Mouse (Mus musculus): ENCODE data around the gene Ptprg. TPM values are rescaled to one million over a fixed set of nuclear protein-coding genes. Genes with fewer than 3 reads are reported as not detected.

Gene Ptprg
- polyA plus RNA-seq, 1 experiment from 2014 or later, result not detected

GRCm38 (mm10) chr14:12161738-12162310 lies 608.5 kb downstream of the Ptprg start:
- no peaks in the 10 kb centered on the region for H3K79me2 ChIP-seq (ENCODE audit: inconsistent target)
- no peak overlapping the region for H3K27ac ChIP-seq
- H3K4me3 ChIP-seq (ENCODE audit: inconsistent target), result no peak overlapping the region
- no peaks in the 10 kb centered on the region for H3K36me3 ChIP-seq (ENCODE audit: inconsistent target)
- 90% methylated on average over 14 of the region's 14 CpGs for WGBS (ENCODE audit: missing documents)

DNA sequence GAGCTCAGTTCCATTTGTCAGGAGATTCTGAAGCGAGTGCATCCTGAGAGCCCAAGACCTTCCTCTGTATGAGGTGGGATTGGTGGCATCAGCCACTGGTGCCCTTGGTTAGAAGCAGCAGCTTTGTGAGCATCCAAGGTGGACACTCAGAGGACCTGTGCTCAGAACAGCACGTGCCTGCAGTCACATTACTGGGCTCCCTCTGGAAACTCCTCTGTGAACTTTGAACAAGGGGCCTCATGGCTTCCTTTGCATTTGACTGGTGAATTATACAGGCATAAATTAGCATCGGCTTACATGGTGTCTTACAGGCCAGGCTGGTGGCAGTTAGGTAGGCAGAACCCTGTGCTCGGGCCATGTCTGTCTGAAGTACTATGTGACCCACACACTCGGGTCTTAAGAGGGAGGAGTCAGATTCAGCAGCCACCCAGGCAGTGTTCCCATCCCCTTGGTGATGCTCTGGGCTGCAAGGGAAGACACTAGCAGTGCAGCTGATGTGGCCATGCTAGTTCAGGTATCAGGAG lies 609.1 kb downstream of the Ptprg start:
- 89% methylated on average over 5 of the region's 5 CpGs for WGBS (ENCODE audit: missing documents)
- no peak overlapping the region for H3K4me3 ChIP-seq (ENCODE audit: inconsistent target)
- no peaks in the 10 kb centered on the region for H3K36me3 ChIP-seq (ENCODE audit: inconsistent target)
- no peak overlapping the region for H3K27ac ChIP-seq
- no peaks in the 10 kb centered on the region for H3K79me2 ChIP-seq (ENCODE audit: inconsistent target)

- WGBS (ENCODE audit: missing documents), result 82% methylated on average over 4 of the region's 4 CpGs
- H3K4me3 ChIP-seq (ENCODE audit: inconsistent target), result no peak overlapping the region
- H3K36me3 ChIP-seq (ENCODE audit: inconsistent target), result no peaks in the 10 kb centered on the region
- H3K27ac ChIP-seq, result no peak overlapping the region
- H3K79me2 ChIP-seq (ENCODE audit: inconsistent target), result no peaks in the 10 kb centered on the region
These were observed 609.9 kb downstream of the Ptprg start for GRCm38 (mm10) chr14:12163196-12163595.

DNA sequence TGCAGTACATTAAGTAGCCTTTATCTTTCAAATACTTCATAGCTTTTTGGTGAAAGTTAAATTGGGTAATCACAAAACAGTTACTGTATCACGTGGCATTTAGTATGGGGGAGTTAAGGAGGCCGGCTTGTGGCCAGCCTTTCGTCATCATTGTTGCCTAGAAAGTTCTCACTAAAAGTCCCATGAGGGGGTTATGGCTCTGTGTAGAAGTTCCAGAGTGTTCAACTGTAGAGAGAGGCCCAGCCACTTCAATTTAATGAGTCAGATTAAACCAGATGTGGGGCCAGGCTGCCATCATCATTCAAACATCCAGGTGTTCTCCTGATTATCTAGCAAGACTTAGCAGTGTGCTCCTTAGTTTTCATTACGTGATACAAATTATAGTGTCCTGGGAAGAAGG lies 613.9 kb downstream of the Ptprg start:
- Histone ChIP-seq H3K79me2 (ENCODE audit: inconsistent target) (no peaks in the 10 kb centered on the region), H3K36me3 (ENCODE audit: inconsistent target) (no peaks in the 10 kb centered on the region), H3K4me3 (ENCODE audit: inconsistent target) (no peak overlapping the region), H3K27ac (no peak overlapping the region)
- 62% methylated on average over 4 of the region's 4 CpGs for WGBS (ENCODE audit: missing documents)

GRCm38 (mm10) chr14:12167651-12168050 lies 614.3 kb downstream of the Ptprg start:
- WGBS (ENCODE audit: missing documents), result 88% methylated on average over 8 of the region's 8 CpGs
- H3K36me3 ChIP-seq (ENCODE audit: inconsistent target), result no peaks in the 10 kb centered on the region
- H3K27ac ChIP-seq, result no peak overlapping the region
- no peaks in the 10 kb centered on the region for H3K79me2 ChIP-seq (ENCODE audit: inconsistent target)
- H3K4me3 ChIP-seq (ENCODE audit: inconsistent target), result no peak overlapping the region

- H3K36me3 ChIP-seq (ENCODE audit: inconsistent target), result no peaks in the 10 kb centered on the region
- no peak overlapping the region for H3K4me3 ChIP-seq (ENCODE audit: inconsistent target)
- H3K79me2 ChIP-seq (ENCODE audit: inconsistent target), result no peaks in the 10 kb centered on the region
- 72% methylated on average over 5 of the region's 5 CpGs for WGBS (ENCODE audit: missing documents)
- H3K27ac ChIP-seq, result no peak overlapping the region
These were observed 624.1 kb downstream of the Ptprg start for GRCm38 (mm10) chr14:12177436-12177835.

DNA sequence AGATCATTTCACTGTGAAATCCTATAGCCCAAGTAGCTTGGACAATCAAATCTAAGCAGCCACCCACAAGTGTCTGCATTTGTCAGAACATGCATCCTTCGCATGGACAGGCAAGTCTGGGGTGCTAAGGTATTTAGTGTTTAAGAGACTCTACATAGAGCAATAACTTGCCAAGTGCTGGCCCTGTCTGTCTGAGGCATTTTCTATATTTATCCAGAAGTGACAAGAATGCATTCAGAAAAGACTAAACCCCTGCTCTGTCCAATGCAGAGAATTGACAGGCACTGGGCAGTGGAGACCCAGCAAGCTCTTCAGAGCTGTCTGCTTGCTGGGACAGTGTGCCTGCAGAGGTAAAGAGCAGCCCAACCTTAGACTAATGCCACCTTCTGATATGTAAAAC lies 625.3 kb downstream of the Ptprg start:
- no peaks in the 10 kb centered on the region for H3K36me3 ChIP-seq (ENCODE audit: inconsistent target)
- no peaks in the 10 kb centered on the region for H3K79me2 ChIP-seq (ENCODE audit: inconsistent target)
- H3K4me3 ChIP-seq (ENCODE audit: inconsistent target), result no peak overlapping the region
- 100% methylated on average over 1 of the region's 1 CpGs for WGBS (ENCODE audit: missing documents)
- no peak overlapping the region for H3K27ac ChIP-seq

GRCm38 (mm10) chr14:12180116-12180515 lies 626.8 kb downstream of the Ptprg start:
- Histone ChIP-seq H3K27ac (no peak overlapping the region), H3K36me3 (ENCODE audit: inconsistent target) (no peaks in the 10 kb centered on the region), H3K79me2 (ENCODE audit: inconsistent target) (no peaks in the 10 kb centered on the region), H3K4me3 (ENCODE audit: inconsistent target) (no peak overlapping the region)
- WGBS (ENCODE audit: missing documents), result 67% methylated on average over 3 of the region's 3 CpGs

- H3K79me2 ChIP-seq (ENCODE audit: inconsistent target), result no peaks in the 10 kb centered on the region
- no peaks in the 10 kb centered on the region for H3K36me3 ChIP-seq (ENCODE audit: inconsistent target)
- H3K4me3 ChIP-seq (ENCODE audit: inconsistent target), result no peak overlapping the region
- no peak overlapping the region for H3K27ac ChIP-seq
- 80% methylated on average over 4 of the region's 4 CpGs for WGBS (ENCODE audit: missing documents)
These were observed 631.7 kb downstream of the Ptprg start for GRCm38 (mm10) chr14:12185040-12185439.

- H3K4me3 ChIP-seq (ENCODE audit: inconsistent target), result no peak overlapping the region
- H3K27ac ChIP-seq, result no peak overlapping the region
- 69% methylated on average over 4 of the region's 4 CpGs for WGBS (ENCODE audit: missing documents)
- H3K36me3 ChIP-seq (ENCODE audit: inconsistent target), result no peaks in the 10 kb centered on the region
- H3K79me2 ChIP-seq (ENCODE audit: inconsistent target), result no peaks in the 10 kb centered on the region
These were observed 635.0 kb downstream of the Ptprg start for GRCm38 (mm10) chr14:12188352-12188751.

DNA sequence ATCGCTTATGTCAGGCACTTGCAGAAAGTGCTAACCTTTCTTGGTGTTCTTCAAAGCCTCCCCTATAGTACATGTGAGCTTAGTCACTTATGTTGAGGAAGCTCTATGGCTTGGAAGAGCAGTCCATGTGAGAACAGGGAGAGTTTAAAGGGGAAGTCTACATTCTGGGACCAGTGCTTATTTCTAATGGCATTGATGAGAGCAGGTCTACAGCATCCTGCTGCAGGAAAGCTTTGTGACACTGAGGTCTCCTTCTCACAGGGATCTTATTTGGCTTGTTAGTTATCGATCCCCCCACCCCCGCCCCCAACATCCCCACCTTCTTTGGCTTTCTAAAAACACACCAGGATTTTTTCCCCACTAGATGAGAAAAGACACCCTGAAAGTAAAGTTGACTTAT lies 635.9 kb downstream of the Ptprg start:
- no peak overlapping the region for H3K4me3 ChIP-seq (ENCODE audit: inconsistent target)
- no peaks in the 10 kb centered on the region for H3K36me3 ChIP-seq (ENCODE audit: inconsistent target)
- no peaks in the 10 kb centered on the region for H3K79me2 ChIP-seq (ENCODE audit: inconsistent target)
- WGBS (ENCODE audit: missing documents), result 91% methylated on average over 3 of the region's 3 CpGs
- H3K27ac ChIP-seq, result no peak overlapping the region

GRCm38 (mm10) chr14:12189717-12190600 lies 636.6 kb downstream of the Ptprg start:
- Histone ChIP-seq H3K36me3 (ENCODE audit: inconsistent target) (no peaks in the 10 kb centered on the region), H3K79me2 (ENCODE audit: inconsistent target) (no peaks in the 10 kb centered on the region), H3K4me3 (ENCODE audit: inconsistent target) (no peak overlapping the region), H3K27ac (no peak overlapping the region)
- WGBS (ENCODE audit: missing documents), result 78% methylated on average over 11 of the region's 12 CpGs

GRCm38 (mm10) chr14:12191076-12191475 lies 637.7 kb downstream of the Ptprg start:
- WGBS (ENCODE audit: missing documents), result 88% methylated on average over 6 of the region's 6 CpGs
- Histone ChIP-seq H3K27ac (no peak overlapping the region), H3K4me3 (ENCODE audit: inconsistent target) (no peak overlapping the region), H3K36me3 (ENCODE audit: inconsistent target) (no peaks in the 10 kb centered on the region), H3K79me2 (ENCODE audit: inconsistent target) (no peaks in the 10 kb centered on the region)

- Histone ChIP-seq H3K79me2 (ENCODE audit: inconsistent target) (no peaks in the 10 kb centered on the region), H3K27ac (no peak overlapping the region), H3K4me3 (ENCODE audit: inconsistent target) (no peak overlapping the region), H3K36me3 (ENCODE audit: inconsistent target) (no peaks in the 10 kb centered on the region)
- 83% methylated on average over 6 of the region's 7 CpGs for WGBS (ENCODE audit: missing documents)
These were observed 645.4 kb downstream of the Ptprg start for GRCm38 (mm10) chr14:12198735-12199134.
